Mouse (Mus musculus): ENCODE measurements around the gene Ddx58.

The Ddx58 gene

DNA sequence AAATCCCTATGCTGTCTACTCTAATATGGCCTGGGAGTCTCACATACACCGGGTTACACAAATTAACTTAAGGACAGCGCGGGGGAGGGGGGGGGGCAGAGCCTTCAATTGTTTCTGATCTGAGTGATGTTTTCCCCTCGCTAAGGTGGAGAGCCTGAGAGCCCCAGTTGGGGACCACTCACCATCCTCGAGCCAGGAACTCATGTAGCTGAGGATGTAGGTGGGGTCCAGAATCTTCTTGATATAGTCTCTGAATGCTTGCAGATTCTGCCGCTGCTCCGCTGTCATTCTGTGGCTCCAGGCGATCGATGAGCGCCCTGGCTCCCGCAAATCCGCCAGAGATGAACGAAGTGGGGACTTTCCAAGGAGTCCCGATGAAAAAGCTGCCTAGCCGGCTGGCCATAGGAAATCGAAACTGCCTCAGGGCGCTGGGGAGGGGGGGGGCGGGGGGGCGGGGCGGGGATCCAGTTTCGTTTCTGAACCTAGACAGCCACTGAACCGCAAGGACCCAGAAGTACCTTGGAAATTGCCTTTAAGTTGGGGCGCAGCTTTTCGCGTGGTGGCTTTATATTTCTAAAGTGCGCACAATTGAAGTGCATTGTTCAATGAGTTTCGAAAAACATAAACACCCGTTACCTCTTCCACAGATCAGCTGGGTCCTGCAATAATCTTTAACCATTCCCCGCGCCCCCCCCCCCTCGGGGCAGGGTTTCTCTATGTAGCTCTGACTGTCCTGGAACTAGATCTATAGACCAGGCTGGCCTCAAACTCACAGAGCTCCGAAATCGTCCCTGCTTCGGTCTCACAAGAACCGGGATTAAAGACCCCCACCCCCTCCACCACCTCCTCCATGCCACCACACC lies at the start of gene Ddx58:
Ddx58 (minus strand) TSS at position 420 of the 863 bp plus-strand sequence.
- DNase-seq, result peak; percentile 61

DNA sequence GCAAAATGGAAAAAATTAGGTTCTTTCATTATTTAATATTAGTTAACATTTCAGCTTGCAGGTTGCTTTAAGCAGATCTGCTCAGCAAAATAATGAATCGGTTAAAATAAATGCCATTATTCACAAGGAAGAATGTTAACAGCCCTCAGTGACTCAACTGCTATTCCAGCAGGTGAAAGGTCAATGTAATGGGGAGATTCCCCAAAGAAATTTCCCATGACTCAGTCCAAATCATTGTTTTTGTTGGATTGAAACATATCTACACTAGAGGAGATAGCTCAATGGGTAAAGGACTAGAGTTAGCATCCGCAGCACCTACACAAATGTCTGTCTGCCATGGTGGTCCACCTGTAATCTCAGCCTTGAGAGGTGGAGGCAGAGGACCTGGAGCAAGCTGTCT lies 49.4 kb upstream of the Ddx58 start:
- DNase-seq, result no peak

DNA sequence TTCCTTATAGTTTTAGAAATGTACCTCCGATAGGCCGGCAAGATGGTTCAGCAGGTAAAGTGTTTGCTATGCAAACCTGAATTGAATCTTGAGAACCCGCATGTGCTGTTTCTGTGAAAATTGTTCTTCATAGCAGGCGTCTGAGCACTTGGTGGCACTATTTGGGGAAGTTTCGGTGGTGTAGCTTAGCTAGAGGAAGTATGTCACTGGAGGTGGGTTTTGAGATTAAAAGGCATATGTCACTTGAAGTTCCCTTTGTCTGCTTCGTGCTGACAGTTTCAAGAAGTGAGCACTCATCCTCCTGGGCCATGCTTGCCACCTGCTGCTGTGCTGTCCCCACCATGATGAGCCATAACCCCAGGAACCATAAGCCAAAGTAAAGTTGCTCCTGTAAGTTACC lies 47.8 kb upstream of the Ddx58 start:
- DNase-seq, result no peak

DNA sequence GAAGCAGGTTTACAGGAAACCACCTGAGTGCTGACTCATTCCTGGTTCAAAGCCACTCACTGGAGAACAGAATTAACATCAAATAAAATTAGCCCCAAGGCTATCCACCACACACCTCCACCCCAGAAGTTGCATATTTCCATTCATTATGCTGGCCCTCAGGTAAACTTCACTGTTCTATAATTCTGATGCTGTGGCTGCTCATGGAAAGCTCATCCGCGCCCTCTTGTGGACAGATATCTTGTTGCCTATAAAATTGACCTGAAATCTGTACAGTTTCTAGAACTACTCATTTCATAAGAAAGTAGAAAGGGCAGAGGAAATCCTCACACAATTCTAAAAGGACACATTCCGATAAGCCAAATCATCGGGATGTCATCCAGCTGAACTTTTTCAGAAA lies 46.0 kb upstream of the Ddx58 start:
- DNase-seq, result peak; percentile 74

DNA sequence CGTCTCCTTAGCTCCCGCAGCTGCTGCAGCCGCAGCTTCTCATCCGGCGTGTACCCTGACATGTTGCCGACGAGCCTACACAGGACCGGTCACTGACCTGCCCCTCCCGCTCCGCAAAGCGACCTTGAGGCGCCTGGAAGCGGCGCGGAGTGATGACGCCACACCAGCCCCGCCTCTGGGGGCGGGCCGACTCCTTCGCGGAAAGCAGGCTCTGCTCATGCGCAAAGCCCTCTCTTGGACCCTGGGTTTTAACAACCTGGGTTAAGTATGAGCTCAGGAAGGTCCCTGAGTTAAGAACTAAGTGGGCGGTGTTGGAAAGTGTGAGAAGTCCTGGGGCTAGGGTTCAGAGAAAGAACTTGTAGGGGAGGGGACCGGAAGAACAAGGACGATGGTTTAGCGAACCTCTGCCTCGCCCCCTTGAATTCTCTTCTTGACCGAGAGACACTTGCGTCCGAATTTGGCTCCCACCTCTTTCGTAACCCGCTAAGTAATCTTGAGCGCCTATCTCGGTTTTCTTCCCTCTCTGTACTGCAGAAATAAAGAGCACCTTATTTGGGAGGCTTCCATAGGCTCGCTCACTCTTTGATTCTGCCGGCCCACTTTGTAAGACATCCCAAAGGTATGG lies 39.8 kb upstream of the Ddx58 start, which contains the start of gene Ndufb6:
Ndufb6 (minus strand) TSS at position 146 of the 625 bp plus-strand sequence.
- DNase-seq, result peak; percentile 93

DNA sequence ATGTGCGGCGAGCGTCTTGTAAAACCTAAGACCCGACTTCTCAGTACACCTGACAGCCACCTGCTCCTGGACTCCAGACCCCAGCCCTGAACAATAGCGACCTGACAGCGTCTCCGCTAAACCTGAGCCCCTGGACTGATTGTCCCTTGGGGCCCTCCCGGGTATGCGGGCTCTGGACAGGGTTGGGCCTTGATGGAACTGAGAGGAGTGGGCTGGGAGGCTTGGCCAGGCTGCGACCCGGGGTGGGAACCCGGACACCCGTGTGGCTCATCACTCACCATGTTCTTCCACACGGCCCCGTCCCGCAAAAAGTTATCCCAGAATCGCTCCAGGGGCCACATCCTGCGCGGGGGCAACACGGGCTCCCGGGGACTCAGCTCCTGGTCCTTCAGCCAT lies 39.2 kb upstream of the Ddx58 start:
- DNase-seq, result no peak

DNA sequence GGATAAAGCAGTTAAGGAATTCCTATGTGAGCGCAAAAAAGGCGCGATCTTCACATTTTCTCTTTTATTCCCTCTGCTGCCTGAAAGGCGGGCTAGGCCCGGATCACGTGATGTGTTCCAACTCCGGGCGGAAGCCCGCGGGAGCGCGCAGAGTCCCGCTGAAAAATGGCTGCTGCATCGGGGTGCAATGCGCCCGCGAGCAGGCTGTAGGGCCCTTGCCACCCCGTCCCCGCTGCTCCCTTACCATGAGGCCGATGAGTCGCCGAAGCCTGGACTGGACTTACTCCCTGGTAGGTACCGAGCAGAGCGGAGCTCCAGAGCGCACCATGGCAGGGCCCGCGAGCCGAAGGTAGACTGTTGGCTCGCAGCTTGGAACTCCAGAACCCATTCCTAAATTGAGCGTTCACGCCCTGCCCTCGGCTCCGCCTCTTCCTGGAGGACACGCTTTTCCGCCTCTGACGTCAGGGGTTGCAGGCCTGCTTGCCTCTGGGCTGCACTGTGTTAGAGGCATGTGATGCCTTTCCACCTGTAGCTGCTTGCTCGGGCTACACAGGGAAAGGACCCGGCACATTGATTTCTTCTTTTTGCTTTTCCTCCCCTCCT lies 29.9 kb upstream of the Ddx58 start, which contains the start of the genes Smim27 and Topors:
Smim27 (plus strand) TSS at position 150 of the 603 bp plus-strand sequence.
Topors (minus strand) TSS at position 421 of the 603 bp plus-strand sequence.
- peak; percentile 98 for DNase-seq

DNA sequence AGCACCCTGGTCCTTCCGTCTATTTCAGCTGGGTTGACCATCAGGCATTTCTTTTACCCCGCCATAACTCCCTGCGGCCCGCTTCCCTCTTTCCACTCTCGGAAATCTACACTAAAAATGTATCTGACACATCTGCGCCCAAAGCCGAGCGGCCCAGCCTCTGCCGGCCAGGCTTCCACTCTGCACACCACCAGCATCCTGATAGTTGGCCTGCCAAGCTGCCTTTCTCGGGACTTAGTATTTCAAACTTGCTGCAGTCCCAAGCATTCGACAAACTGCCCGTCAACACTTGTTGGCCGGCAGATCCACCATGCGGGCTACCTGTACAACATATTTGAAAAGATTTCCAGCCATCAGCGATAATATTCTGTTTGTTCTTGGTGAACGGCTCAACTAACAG lies 29.2 kb upstream of the Ddx58 start:
- DNase-seq, result no peak

DNA sequence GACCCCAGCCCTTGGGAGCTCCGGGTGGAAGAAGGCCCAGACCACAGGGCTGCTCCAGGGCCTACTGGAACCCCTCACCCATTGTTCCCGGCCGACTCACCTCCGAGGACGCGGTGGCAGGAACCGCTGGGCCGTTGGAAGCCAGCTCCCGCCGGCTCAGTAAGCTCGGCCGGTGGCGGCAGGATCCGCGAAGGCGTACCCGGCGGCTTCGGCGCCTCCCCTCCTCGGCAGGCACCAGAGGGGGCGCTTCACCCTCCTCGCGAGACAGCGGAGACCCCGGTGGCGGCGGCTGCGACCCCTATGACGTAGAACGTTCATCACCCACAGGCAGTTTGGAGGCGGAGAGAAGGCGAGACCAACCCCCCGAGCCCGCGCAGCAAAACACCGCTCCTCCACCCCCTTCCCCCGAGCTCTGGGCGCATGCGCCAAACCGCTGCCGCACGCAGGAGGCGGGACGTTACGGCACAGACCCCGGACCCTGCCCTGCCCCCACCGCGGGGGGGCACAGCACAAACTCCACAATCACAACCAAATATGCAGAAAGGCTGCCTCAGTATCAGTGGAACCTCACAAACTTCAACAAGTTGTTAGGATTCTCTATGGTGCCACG lies 28.7 kb upstream of the Ddx58 start:
- DNase-seq, result peak; percentile 92

DNA sequence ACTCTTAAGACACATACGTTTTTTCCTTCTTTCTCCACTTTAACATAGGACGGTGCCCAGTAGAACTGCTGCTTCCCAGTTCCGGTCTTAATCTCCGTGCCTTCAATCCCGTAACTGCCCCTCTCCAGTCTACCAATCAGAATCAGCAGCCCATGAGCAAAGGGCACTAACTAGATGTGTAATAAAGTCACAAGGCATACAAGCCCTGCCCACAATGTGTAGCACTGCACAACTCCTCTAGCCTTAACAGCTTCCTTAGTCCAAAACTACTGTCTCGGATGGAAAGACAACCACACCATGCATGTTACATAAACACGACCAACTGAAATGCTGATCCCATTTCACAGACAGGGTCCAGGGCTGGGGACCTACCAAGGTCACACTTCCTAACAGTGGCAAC lies 28.1 kb upstream of the Ddx58 start:
- peak; percentile 59 for DNase-seq

DNA sequence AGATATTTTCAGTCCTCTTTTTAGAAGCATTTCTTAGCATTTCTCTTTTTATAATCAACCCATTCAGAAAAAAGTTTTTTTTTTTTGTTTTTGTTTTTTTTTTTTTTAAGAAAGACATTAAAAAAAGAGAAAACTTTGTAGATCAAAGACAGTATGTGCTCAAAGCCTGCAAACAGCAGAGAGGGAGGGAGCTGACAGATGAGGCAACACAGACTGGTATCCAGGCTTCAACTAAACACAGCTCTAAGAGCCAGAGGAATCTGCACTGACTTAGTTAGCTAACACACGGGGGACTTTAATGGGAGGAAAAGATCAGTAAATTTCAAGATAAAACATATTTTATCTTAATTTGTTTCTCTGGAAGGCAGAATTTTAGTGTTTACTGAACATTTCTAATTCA lies 24.7 kb upstream of the Ddx58 start:
- DNase-seq, result no peak

DNA sequence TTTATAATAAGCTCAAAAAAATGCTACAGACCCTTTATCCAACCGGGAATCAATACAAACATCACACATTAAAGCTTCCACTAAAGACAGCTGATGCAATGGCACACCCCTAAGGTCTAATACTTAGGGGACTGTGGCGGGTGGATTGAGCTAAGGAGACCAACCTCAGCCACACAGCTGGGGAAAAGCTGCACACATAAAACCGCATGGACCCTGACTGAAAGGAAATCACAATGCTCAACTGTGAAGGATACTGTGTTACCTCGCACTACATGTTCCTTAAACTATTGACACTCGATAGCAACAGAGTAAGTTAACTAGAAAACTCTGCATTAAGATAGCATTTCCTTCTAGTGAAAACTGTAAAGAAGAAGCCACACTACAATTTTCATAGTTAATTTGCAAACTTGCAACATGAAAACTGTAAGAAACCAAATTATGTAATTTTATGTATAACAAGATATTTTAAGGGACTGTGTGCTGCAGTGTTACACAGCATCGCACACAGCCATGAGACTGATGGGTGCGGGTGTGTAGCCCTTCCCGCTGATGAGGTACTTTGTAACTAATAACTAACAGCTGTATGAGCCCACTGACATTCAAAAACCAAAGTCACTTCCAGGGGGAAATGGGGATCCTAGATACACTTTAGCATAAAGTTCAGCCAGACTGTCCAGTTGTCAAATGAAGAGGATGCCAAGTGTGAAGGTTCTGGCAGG lies 14.9 kb upstream of the Ddx58 start:
- DNase-seq, result no peak

DNA sequence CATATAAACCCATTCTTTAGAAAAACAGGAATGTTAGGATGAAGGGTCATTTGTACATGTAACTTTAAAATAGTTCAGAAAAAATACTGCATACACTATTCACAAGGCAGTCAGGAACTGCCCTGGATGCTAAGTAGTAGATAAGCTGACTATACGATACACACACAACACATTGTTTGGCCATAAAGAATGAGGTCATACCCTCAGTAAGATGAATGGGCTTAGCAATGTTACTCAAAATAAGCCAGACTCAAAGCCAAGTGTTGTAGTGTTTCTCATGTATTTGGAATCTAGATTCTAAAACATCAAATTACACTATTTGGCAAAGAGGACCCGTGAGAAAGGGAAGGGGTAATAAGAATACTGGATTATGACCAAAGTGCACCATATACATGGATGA lies 14.1 kb upstream of the Ddx58 start:
- no peak for DNase-seq

DNA sequence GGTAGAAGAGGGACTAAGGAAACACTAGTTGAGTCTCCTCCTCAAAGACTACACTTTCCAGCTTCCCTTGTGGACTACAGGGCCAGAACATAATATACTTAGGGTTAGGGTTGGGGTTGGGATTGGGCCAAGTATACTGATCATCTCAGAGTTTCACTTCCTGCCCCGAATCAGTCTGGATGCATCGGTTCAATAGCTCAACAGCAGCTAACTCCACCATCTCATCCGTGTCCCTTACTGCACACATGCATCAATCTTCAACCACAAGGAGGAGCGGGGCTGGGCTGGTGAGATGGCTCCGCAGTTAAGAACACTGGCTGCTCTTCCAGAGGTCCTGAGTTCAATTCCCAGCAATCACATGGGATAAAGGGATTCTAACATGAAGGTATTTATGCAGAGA lies 11.4 kb upstream of the Ddx58 start:
- DNase-seq, result no peak

DNA sequence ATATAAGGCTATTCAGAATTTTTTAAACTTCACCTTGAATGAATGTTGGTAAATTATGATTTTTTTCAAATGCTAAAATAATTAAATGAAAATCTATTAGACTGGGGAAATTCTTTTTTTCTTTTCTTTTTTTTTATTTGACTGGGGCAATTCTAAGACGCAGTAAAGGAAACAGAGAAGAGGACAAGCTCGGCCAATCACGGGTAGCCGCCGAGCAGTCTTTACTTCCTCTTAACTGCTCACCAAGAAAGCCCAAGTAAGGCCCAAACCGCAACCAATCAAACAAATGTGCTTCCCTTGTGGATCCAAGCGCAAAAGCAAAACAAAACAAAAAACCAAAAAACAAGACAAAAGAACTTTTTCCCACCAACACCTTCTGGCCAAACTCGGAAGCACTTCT lies 4.4 kb upstream of the Ddx58 start:
- DNase-seq, result no peak

DNA sequence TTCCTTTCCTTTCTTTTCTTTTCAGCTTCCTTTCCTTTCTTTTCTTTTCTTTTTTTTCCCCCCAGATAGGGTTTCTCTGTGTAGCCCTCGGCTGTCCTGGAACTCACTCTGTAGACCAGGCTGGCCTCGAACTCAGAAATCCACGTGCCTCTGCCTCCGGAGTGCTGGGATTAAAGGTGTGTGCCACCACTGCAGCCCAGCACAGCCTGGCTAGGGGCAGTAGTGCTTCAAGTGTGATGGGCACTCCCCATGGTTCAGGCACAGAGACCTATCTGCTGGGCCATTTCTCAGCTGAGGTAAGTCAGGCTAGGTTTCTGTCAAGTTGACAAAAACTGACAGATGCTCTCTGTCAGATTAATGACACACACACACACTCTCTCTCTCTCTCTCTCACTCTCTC lies 3.4 kb upstream of the Ddx58 start:
- no peak for DNase-seq

DNA sequence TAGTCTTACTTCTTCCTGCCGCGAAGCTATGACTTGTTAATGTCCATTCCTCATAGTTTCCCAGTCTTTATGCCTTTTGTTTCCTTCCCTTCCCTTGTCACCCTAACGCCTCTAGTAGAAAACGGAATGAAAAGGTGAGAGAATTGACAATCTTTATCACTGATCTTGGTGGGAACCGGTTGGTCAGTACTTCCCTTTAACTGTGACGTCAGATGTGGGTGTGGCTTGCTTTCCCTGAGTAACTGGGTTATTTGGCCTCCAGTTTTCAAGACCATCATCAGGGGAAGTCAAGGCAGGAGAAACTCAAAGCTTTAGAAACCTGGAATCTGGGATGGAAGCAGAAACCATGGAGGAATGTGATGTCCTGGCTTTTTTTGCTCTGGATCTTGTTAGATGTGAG lies 2.3 kb upstream of the Ddx58 start:
- no peak for DNase-seq

DNA sequence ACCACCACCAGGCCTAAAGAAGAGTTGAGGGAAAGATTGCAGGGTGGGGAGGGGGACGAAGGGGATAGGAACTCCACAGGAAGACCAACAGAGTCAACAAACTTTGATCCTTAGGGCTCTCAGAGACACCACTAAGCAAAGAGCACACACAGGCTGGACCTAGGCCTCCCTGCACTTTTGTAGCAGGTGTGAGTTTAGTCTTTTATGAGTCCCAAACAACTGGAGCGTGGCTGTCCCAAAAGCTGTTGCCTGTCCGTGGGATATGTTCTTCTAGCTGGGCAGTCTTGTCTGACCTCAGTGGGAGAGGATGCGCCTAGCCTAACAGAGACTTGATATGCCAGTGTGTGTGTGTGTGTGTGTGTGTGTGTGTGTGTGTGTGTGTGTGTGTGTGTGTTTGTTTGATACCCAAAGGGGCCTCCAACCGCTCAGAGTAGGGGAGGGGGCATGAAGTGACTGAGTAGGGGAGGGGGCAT lies 680 bp upstream of the Ddx58 start:
- no peak for DNase-seq

DNA sequence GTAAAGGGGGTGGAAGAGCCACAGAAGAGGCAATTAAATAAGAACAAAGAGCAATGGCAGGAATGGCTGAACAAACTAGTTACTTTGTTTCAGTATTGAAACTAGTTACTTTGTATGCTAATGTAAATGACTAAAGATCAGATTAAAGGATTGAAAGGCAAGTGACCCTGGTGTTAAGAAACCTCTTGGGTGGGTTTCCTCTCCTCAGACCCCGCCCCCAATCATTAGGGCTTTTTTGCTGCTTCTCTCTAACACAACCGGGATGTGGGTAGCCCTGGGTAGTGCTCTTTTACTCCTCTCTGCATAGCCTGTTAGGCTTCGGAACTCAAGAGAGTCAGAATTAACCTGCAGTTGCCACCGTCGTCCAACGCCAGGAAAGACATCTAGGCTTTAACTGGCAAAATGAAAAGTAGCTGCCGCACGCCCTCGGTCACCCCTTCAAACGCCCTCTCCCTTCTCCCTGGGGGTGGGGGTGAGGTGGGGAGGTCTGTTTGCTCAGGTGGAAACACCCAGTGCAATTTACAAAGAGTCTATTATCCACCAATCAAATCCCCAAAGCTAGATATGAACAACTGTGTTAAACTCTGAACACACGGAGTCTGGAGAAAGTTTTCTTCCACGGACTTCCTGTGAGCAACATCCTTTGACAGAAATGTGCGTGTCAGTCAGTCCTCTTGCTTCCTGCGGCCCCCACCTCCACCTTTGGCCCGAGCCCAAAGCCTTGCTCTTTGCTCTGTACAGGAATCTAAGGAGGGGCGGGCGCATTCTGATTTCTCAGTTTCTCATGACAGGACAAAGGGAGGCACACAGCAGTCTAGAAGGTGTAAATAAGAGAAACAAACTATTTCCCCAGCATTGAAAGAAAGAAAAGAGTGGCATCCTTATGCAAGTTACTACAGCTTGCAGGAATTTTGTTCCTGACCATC lies 882 bp downstream of the Ddx58 start:
- DNase-seq, result peak; percentile 85

DNA sequence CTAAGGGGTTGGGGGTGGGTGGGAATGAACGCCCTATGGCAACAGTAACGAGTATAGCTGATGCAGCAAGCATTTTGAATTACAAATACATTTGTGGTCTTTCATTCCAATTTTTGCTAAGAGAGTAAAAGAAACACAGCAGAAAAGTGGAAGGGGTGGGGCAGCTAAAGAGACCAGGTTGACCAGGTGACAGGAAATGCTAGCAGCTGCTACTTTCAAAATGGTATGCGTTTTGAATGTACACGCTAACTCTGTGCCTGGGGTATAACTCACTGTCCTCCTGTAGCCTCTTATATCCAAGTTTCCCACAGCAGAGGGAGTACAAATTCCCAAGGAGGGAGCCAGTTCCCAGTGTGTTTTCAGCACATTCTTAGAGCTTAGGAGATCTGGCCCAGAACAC lies 2.8 kb downstream of the Ddx58 start:
- no peak for DNase-seq

DNA sequence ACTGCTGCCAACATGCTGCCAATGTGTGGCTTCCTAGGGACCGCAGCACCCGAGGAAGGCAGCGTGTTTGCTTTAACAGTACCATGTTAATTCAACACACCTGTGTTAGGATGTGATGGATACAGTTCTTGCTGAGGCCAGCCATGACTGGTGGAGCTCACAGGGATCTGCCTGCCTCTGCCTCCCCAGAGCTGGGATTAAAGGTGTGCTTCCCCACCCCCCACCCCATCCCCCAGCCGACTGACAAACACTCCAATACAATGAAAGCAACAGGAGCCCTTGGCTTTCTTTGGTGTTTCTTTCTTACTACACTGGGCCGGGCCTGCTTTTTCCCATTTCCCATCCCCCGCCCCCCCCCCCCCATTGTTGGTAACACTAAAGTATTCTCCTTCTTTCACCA lies 5.4 kb downstream of the Ddx58 start:
- no peak for DNase-seq

All from kidney, adult 18-20 months (tissue).